Mouse (Mus musculus): ENCODE data around the gene Gm40193. TPM values are rescaled to one million over a fixed set of nuclear protein-coding genes. Genes with fewer than 3 reads are reported as not detected.
"Not testable (repeated sequence)": the region's sequence is repeated elsewhere in the genome, so short reads cannot be mapped to it uniquely, and the experiment has no call there.

The Gm40193 gene
- total RNA-seq (2021): not detected
- long read RNA-seq: 0 reads

GRCm38 (mm10) chr11:70532839-70533238 lies at the start of gene Gm40193:
Gene Gm40193, minus strand, starts transcription at chr11:70532939.
- DNase-seq (ENCODE audit: low spot score in 2 of 2): no peak

GRCm38 (mm10) chr11:70582196-70582595 lies 49.5 kb upstream of the Gm40193 start:
- no peak for DNase-seq (ENCODE audit: low spot score in 2 of 2)

DNA sequence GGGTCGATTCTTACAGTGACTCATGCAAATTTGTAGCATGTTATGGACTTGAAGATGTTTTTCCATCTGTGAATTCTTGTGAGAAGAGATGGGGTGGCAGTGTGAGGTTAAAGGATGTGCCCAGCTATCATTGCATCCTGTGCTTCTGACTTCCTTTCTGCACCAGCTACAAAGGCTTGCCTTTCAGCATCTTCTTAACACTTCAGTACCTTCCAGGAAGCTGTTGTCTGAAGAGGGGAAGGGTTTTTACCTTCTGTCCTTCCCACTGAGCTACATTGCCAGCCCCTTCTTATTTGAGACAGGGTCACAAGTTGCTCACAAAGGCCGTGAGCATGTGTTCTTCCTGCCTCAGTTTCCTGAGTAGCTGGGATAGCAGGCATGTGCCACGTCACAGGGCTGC lies 48.2 kb upstream of the Gm40193 start:
- no peak for DNase-seq (ENCODE audit: low spot score in 2 of 2)

DNA sequence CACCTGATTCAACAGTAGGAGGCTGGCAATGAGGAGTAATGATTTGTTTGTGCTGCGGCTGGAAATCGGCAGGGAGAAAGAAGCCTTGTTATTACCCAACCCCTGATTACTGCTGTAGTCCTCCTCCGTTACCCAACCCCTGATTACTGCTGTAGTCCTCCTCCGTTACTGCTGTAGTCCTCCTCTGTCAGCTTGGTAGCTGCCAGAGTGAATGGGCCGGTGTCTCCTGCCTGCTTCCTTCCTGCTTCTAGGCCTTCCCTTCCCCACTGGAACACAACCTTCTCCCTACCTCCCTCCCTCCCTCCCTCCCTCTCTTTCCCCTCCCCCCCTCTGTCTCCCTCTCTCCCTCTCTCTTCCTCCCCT lies 47.6 kb upstream of the Gm40193 start:
- DNase-seq (ENCODE audit: low spot score in 2 of 2): no peak

- no peak for DNase-seq (ENCODE audit: low spot score in 2 of 2)
These were observed 47.1 kb upstream of the Gm40193 start for GRCm38 (mm10) chr11:70579710-70580357.

DNA sequence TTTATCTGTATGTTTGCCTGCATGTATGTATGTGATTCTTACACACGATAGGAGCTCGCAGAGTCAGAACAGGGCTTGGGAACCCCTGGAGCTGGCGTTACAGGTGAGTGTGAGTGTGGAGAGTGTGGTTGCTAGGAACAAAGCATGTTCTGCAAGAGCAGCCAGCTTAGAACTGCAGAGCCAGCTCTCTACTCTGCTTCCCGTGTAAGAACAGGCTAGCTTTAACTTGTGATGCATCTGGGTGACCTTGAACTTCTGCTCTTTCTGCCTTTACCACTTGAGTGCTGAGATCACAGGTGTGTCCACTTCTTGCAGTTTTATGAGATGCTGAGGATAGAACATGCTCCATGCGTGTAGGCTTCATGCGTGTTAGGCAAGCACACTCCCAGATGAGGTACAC lies 46.2 kb upstream of the Gm40193 start:
- no peak for DNase-seq (ENCODE audit: low spot score in 2 of 2)

DNA sequence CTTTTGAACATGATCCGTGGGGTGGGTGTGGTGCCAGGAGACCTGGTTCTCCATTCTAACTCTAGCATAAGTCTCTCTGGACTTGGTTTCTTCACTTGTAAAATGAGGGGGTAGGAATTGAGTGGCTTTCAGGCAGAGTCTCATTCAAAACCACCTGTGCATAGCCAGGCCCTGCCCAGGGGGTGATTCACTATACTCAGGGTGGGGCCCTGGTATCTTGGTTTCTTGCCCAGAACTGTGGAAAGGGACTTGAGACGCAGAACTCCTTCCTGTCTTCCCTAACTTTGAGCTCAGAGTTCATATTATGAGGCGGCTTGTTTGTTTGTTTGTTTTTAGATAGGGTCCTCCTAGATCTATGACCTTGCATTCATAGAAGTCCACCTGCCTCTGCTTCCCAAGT lies 44.5 kb upstream of the Gm40193 start:
- DNase-seq (ENCODE audit: low spot score in 2 of 2): no peak

- no peak for DNase-seq (ENCODE audit: low spot score in 2 of 2)
These were observed 41.1 kb upstream of the Gm40193 start for GRCm38 (mm10) chr11:70573872-70574271.

GRCm38 (mm10) chr11:70572348-70572902 lies 39.7 kb upstream of the Gm40193 start:
- no peak for DNase-seq (ENCODE audit: low spot score in 2 of 2)

DNA sequence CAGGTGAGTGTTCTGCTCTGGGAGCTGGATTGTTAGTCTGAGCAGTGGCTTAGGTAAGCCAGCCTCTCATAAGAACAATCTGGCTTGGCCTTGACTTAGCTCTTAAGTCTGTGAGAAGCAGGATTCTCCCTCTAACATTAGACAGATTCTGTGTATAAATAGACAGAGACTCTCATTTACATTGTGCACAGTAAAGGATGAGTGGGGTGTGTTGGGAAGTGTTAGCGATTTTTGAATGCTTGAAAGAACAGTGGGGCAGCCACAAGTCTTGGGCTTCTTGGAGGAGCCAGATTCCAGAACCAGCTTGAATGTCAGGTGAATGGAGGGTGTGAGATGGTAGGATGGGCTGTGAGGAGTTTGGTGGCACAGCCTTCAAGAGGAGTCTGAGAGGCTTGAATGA lies 38.9 kb upstream of the Gm40193 start:
- no peak for DNase-seq (ENCODE audit: low spot score in 2 of 2)

- not testable (repeated sequence) for DNase-seq (ENCODE audit: low spot score in 2 of 2)
These were observed 37.9 kb upstream of the Gm40193 start for GRCm38 (mm10) chr11:70570614-70571013.

GRCm38 (mm10) chr11:70566586-70566985 lies 33.8 kb upstream of the Gm40193 start:
- DNase-seq (ENCODE audit: low spot score in 2 of 2): no peak

GRCm38 (mm10) chr11:70564276-70564873 lies 31.6 kb upstream of the Gm40193 start:
- no peak for DNase-seq (ENCODE audit: low spot score in 2 of 2)

GRCm38 (mm10) chr11:70563470-70564275 lies 30.9 kb upstream of the Gm40193 start:
- peak; percentile 28 to 36 for DNase-seq (ENCODE audit: low spot score in 2 of 2)

- DNase-seq (ENCODE audit: low spot score in 2 of 2): no peak
These were observed 30.3 kb upstream of the Gm40193 start for GRCm38 (mm10) chr11:70562995-70563469.

DNA sequence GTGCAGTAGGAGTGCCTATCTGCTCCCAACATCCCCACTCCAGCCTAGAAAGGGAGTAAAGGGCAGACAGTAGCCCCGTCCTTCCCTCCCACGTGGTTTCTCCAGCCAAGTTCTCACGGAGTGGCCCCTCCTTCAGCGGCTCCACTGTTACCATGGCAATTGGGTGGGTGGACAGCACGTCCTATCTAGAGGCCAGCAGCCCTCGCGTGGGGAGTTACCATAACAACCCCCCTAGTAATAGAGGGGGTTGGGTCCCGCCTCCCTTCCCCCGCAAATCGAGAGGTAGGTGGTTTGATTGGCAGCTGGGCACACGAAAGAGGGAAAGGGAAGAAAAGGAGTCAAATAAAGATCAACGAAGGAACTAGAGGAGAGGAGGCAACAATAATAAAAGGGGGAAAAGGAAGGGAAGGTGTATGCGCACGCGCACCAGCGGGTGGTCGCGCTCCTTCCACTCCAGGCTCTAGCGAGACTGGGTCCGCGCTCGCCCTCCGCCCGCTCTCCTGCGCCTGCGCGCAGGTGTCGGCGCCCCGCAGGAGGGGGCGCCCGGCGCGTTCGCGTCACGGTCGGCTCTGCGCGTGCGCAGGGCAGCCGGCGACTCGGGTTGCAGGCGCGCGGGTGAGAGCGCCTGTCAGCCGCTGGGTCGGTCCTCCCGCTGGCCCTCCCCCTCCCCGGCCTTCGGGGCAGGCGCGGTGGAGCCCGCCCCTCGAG lies 29.7 kb upstream of the Gm40193 start, which contains the start of gene Mink1:
Gene Mink1 (plus strand): TSS at position 595 of the 708 bp plus-strand sequence.
- peak; percentile 87 to 92 for DNase-seq (ENCODE audit: low spot score in 2 of 2)

GRCm38 (mm10) chr11:70561937-70562286 lies 29.2 kb upstream of the Gm40193 start:
- DNase-seq (ENCODE audit: low spot score in 2 of 2): no peak

- DNase-seq (ENCODE audit: low spot score in 2 of 2): no peak
These were observed 24.8 kb upstream of the Gm40193 start for GRCm38 (mm10) chr11:70557545-70557944.

GRCm38 (mm10) chr11:70553940-70554339 lies 21.2 kb upstream of the Gm40193 start:
- no peak for DNase-seq (ENCODE audit: low spot score in 2 of 2)

DNA sequence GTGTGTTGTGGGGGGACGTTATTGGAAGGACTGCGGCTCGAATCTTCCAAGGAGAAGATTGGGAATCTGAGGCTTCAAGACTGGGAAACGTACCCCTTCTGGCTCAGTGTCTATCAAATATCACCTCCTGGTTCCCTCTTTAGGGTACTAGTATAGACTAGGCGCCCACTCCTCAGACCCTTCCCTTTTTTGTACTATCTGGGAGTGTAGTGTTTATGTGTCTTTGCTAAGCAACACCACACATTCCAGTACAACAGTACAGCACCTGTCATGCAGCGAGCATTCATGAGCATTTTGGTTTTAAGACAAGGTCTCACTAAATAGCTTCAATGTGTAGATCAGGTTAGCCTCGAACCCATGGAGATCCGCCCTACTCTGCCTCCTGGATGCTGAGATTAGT lies 18.8 kb upstream of the Gm40193 start:
- no peak for DNase-seq (ENCODE audit: low spot score in 2 of 2)

DNA sequence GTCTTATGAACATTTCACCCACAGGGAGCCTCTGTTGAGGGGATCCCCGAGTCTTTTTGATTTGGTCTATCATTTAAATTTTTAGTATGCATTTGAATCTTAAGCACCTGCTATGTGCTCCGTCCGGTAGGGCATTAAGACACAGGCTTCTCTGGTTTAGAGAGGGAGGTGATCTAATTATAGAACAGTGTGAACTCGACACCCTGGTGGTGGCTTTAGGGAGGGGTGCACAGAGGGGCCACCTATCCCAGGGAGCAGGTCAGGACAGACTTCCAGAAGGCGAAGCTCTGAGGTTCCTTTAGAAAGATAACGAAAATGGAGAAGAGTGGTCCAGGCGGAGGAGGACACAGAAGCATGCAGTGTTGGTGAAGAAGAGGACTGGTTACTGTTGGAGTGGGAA lies 11.8 kb upstream of the Gm40193 start:
- no peak for DNase-seq (ENCODE audit: low spot score in 2 of 2)
